Mouse (Mus musculus) liver, embryonic 14.5 days (tissue): ENCODE measurements around the gene Naa80.

Source experiments
- CTCF ChIP-seq: IDR thresholded peaks from 2 replicates; pipeline ENCODE4 v1.5.1; 2016; ENCODE audit warnings: antibody characterized with exemption, low read depth, control low read depth
- EP300 ChIP-seq: IDR thresholded peaks from 2 replicates; pipeline ENCODE4 v1.6.1; 2016; ENCODE audit warnings: antibody characterized with exemption, low read depth

DNA sequence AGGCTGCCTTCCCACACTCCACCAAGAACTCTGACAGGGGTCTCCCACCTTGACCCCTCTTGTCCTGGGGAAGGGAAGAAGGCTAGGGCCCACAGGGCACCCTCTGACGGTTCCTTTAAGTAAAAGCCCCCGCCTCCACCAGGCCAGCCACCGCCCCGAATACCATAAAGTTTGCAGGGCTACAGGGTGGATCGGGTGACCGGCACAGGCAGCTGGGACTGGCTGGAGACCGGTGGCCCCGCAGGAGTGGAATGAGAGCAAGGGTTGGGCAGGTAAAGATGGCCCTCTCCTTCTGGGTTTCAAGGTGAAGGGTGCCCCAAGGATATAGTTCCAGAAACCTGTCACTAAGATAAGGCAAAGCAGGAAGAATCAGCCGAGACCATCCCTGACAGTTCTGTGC is 27.9 kb downstream of the Naa80 start:
- TF ChIP-seq CTCF (no peak), EP300 (no peak)
